Mouse (Mus musculus): ENCODE measurements around the gene Slc6a4.
"Not testable (repeated sequence)": the region's sequence is repeated elsewhere in the genome, so short reads cannot be mapped to it uniquely, and the experiment has no call there.

Slc6a4 gene

GRCm38 (mm10) chr11:77019539-77019938 lies 21.1 kb downstream of the Slc6a4 start:
- no peak for DNase-seq (ENCODE audit: low spot score)

- DNase-seq (ENCODE audit: low spot score) = no peak
Measured at GRCm38 (mm10) chr11:77021749-77022396, 23.5 kb downstream of the Slc6a4 start.

- DNase-seq (ENCODE audit: low spot score) = no peak
Measured at GRCm38 (mm10) chr11:77026559-77026958, 28.2 kb downstream of the Slc6a4 start.

- DNase-seq (ENCODE audit: low spot score) = no peak
Measured at GRCm38 (mm10) chr11:77028157-77028556, 29.8 kb downstream of the Slc6a4 start.

GRCm38 (mm10) chr11:77031151-77031934 lies 32.9 kb downstream of the Slc6a4 start:
- no peak for DNase-seq (ENCODE audit: low spot score)

GRCm38 (mm10) chr11:77041891-77042290 lies 43.5 kb downstream of the Slc6a4 start:
- no peak for DNase-seq (ENCODE audit: low spot score)

- no peak for DNase-seq (ENCODE audit: low spot score)
Measured at GRCm38 (mm10) chr11:77042816-77043215, 44.4 kb downstream of the Slc6a4 start.

GRCm38 (mm10) chr11:77061951-77062350 lies 63.5 kb downstream of the Slc6a4 start:
- no peak for DNase-seq (ENCODE audit: low spot score)

- no peak for DNase-seq (ENCODE audit: low spot score)
Measured at GRCm38 (mm10) chr11:77063406-77063805, 65.0 kb downstream of the Slc6a4 start.

- no peak for DNase-seq (ENCODE audit: low spot score)
Measured at GRCm38 (mm10) chr11:77068825-77069224, 70.4 kb downstream of the Slc6a4 start.

GRCm38 (mm10) chr11:77070721-77071120 lies 72.3 kb downstream of the Slc6a4 start:
- DNase-seq (ENCODE audit: low spot score) = no peak

GRCm38 (mm10) chr11:77077331-77077730 lies 78.9 kb downstream of the Slc6a4 start:
- DNase-seq (ENCODE audit: low spot score) = not testable (repeated sequence)

- no peak for DNase-seq (ENCODE audit: low spot score)
Measured at GRCm38 (mm10) chr11:77077792-77078191, 79.4 kb downstream of the Slc6a4 start.

- peak; percentile 72 for DNase-seq (ENCODE audit: low spot score)
Measured at GRCm38 (mm10) chr11:77078273-77079134, 80.1 kb downstream of the Slc6a4 start, which contains the start of gene Nsrp1. Gene Nsrp1, minus strand, starts transcription at chr11:77078435.

GRCm38 (mm10) chr11:77079361-77079760 lies 81.0 kb downstream of the Slc6a4 start:
- DNase-seq (ENCODE audit: low spot score) = no peak

All from urinary bladder, postnatal 10 days (tissue).